Mouse (Mus musculus): ENCODE results near the gene Idh2. TPM values are rescaled to one million over a fixed set of nuclear protein-coding genes. Genes with fewer than 3 reads are reported as not detected.

Gene Idh2
- total RNA-seq, 2 experiments from 2014 or later = 11.7 to 14.7 TPM

Other genes with a start within 250 kb of the Idh2 start
- gene Ap3s2, start 194.7 kb downstream of the Idh2 start, total RNA-seq (2015; ENCODE audit: low replicate concordance) = 6.7 and 6.8 TPM in 2 replicates
- gene Ap3s2, start 194.7 kb downstream of the Idh2 start, total RNA-seq (2017; ENCODE audit: low replicate concordance) = 1.5 and 1.9 TPM in 2 replicates
- gene Arpin, start 180.0 kb downstream of the Idh2 start, total RNA-seq (2015; ENCODE audit: low replicate concordance) = not detected in 2 replicates
- gene Arpin, start 180.0 kb downstream of the Idh2 start, total RNA-seq (2017; ENCODE audit: low replicate concordance) = not detected in 2 replicates
- 5.4 and 10.9 TPM in 2 replicates for gene Zfp710, start 90.6 kb downstream of the Idh2 start, total RNA-seq (2015; ENCODE audit: low replicate concordance)
- 2.4 and 3.6 TPM in 2 replicates for gene Zfp710, start 90.6 kb downstream of the Idh2 start, total RNA-seq (2017; ENCODE audit: low replicate concordance)
- 106 and 122 TPM in 2 replicates for gene Sema4b, start 71.4 kb upstream of the Idh2 start, total RNA-seq (2015; ENCODE audit: low replicate concordance)
- gene Sema4b, start 71.4 kb upstream of the Idh2 start, total RNA-seq (2017; ENCODE audit: low replicate concordance) = 105 and 126 TPM in 2 replicates
- gene Cib1, start 117.4 kb upstream of the Idh2 start, total RNA-seq (2015; ENCODE audit: low replicate concordance) = 69.2 and 73.8 TPM in 2 replicates
- gene Cib1, start 117.4 kb upstream of the Idh2 start, total RNA-seq (2017; ENCODE audit: low replicate concordance) = 70.2 and 70.4 TPM in 2 replicates
- 1.3 and 5.4 TPM in 2 replicates for gene Gdpgp1, start 117.5 kb upstream of the Idh2 start, total RNA-seq (2015; ENCODE audit: low replicate concordance)
- gene Gdpgp1, start 117.5 kb upstream of the Idh2 start, total RNA-seq (2017; ENCODE audit: low replicate concordance) = 0.08 and 0.64 TPM in 2 replicates
- 2.9 TPM in 1 of 2 replicates, not detected in the other for gene Ttll13, start 131.0 kb upstream of the Idh2 start, total RNA-seq (2015; ENCODE audit: low replicate concordance)
- not detected in 2 replicates for gene Ttll13, start 131.0 kb upstream of the Idh2 start, total RNA-seq (2017; ENCODE audit: low replicate concordance)
- gene Ngrn, start 145.8 kb upstream of the Idh2 start, total RNA-seq (2015; ENCODE audit: low replicate concordance) = 28.8 and 31.9 TPM in 2 replicates
- gene Ngrn, start 145.8 kb upstream of the Idh2 start, total RNA-seq (2017; ENCODE audit: low replicate concordance) = 10.1 and 18.8 TPM in 2 replicates
- 23.4 and 28.5 TPM in 2 replicates for gene Vps33b, start 154.3 kb upstream of the Idh2 start, total RNA-seq (2015; ENCODE audit: low replicate concordance)
- gene Vps33b, start 154.3 kb upstream of the Idh2 start, total RNA-seq (2017; ENCODE audit: low replicate concordance) = 4.9 and 27.5 TPM in 2 replicates
- gene Prc1, start 179.1 kb upstream of the Idh2 start, total RNA-seq (2015; ENCODE audit: low replicate concordance) = 893 and 1,097 TPM in 2 replicates
- 1,788 and 2,160 TPM in 2 replicates for gene Prc1, start 179.1 kb upstream of the Idh2 start, total RNA-seq (2017; ENCODE audit: low replicate concordance)
- gene Rccd1, start 209.1 kb upstream of the Idh2 start, total RNA-seq (2015; ENCODE audit: low replicate concordance) = 3.8 and 12.6 TPM in 2 replicates
- 1.1 and 6.3 TPM in 2 replicates for gene Rccd1, start 209.1 kb upstream of the Idh2 start, total RNA-seq (2017; ENCODE audit: low replicate concordance)
- 1.4 and 2.5 TPM in 2 replicates for gene Unc45a, start 225.6 kb upstream of the Idh2 start, total RNA-seq (2015; ENCODE audit: low replicate concordance)
- 2.2 and 14.5 TPM in 2 replicates for gene Unc45a, start 225.6 kb upstream of the Idh2 start, total RNA-seq (2017; ENCODE audit: low replicate concordance)
- gene Hddc3, start 227.7 kb upstream of the Idh2 start, total RNA-seq (2015; ENCODE audit: low replicate concordance) = 1.3 and 24.9 TPM in 2 replicates
- gene Hddc3, start 227.7 kb upstream of the Idh2 start, total RNA-seq (2017; ENCODE audit: low replicate concordance) = 4.4 TPM in 1 of 2 replicates, not detected in the other

All from erythroid progenitor cell, adult 5-6 weeks (primary cell).